Mouse (Mus musculus) T-cell, adult 2 months (primary cell): Measurements from ENCODE around the gene BC035947.
"Not testable (repeated sequence)": the region's sequence is repeated elsewhere in the genome, so short reads cannot be mapped to it uniquely, and the experiment has no call there.

ENCODE experiments used
- DNase-seq: peaks from one replicate; pipeline ENCODE4 v3.0.0; 2022; ENCODE audit warnings: low spot score

Gene BC035947

DNA sequence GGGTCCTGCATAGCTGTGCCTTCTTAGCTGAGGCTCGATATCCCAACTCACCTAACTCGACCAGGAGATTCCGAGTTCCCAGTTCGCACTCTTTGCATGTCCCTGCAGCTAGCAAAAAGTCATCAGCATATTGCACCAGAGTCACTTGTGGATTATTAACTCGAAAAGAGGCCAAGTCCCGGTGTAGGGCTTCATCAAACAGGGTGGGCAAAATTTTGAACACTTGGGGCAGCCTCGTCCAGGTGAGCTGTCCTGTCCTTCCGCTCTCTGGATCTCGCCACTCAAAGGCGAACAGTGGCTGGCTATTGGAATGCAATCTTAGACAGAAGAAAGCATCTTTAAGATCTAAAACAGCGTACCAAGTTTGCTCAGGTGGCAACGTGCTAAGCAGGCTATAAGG is 10.1 kb downstream of the BC035947 start:
- DNase-seq = not testable (repeated sequence)

DNA sequence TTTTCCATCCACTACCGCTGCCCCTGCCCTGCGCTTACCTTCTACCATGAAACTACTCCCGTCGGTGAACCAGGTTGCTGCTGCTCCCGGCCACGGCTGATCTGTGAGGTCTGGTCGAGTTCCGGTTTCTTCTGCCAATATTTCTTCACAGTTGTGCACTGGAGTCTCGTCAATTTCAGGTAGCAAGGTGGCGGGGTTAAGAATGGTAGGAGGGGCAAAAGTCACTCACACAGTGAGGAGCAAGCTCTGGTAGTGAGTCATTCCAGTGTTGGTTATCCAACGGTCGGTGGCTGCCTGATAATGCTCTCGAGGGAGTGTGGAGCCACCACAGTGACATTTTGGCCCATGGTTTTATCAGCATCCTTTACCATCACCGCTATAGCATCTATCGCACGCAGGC is 10.9 kb downstream of the BC035947 start:
- no peak for DNase-seq

DNA sequence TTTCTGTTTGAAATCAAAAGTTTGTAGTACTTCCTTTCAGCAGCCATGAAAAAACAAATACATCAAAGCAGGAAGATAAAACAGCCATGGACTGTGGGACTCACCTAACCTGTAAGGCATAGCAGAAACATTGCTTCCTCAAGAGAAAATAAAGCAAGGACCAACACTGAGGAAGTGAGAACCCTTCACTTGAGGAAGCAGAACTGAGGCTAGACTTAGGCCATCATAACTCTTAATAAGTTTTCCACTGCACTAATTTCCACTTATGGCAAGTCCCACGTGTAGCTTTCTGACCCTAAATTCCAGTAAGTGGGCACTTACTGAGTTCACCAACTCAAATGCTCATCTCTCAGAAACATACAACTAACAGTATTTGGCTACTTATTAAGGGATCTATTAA is 21.8 kb downstream of the BC035947 start:
- no peak for DNase-seq

DNA sequence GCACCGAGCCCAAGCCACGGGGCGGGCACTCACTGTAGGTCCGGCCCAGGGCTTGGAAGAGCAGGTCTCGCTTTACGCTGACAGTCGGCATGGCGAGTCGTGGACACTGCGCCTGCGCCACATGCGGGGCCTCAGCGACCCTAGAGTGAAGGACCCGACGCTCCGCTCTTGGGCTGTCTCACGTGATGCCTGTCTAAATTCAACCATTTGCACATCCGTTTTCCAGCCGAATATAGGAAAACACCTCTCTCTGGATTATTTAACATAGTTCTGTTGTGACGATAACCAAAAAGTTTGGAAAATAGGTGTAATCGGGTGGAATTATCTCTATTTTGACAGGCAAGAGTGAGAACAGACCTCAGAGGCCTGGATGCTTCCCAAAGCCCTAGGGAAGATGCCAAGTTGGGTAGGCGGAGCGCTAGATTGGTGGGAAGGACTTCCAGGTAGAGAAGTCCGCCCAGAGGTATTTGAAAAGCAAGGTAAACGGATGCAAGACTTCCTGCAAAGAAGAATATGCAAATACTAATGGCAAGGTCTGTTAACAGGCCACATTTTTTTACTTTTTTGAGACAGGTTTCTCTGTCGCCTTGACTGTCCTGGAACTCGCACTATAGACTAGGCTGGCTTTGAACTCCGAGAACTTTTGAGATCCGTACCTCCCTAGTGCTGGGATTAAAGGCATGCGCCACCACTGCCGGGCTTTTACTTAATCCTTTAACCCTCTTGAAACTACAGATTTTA is 23.0 kb downstream of the BC035947 start, which contains the start of gene Farsb:
TSS of gene Farsb (minus strand) at position 146 of the 741 bp plus-strand sequence.
- peak; percentile 89 for DNase-seq

DNA sequence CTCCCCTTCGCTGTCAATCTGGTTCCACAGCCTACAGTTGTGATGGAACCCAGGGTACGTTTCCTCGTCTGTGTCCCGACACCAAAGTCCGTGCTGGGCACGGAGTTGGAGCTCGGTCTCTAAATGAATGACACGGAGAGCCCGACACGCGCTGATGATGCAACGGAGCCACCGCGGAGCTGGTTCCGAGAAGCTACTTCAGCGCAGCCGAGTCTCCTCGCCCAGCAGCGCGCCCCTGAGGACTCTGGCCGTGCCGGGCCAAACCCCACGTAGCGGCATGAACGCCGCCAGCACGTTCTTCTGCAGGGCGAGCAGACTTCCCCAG is 23.6 kb downstream of the BC035947 start:
- DNase-seq = no peak

DNA sequence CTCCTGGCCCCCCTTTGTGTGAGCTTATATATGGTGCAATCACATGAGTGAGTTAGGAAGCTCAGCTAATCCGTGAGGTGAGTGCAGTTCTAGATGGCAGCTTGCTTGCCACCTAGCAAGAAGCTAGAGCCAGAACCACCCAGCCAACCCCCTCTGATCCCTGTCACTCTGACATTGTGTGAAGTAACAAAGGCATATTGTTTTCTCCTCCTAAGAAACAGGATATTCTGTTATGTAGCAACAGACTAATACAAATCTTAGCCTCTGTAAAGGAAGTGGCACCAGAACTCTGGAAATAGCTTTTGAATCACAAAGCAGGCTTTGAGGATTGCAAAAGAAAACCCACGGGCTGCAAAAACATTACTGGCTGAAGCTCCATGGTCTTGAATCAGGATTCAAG is 27.6 kb downstream of the BC035947 start:
- DNase-seq = peak; percentile 36

DNA sequence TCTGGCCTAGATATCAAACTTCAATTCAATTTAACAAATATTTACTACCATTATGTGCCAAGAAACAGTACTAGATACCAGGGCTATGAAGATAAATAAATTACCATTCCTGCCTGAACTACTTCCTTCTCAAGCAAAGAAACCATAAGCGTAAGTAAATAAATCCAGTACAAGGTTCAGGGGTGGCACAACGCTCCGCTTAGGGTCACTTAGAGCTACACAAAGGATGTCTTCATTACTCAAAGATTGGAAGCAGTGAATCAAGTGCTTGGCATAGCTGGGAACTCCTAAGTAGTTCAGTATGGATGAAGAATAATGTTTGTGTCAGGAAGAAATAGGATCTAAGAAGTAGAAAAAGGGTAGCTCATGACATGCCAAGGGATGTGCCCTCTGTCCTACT is 28.5 kb downstream of the BC035947 start:
- no peak for DNase-seq

DNA sequence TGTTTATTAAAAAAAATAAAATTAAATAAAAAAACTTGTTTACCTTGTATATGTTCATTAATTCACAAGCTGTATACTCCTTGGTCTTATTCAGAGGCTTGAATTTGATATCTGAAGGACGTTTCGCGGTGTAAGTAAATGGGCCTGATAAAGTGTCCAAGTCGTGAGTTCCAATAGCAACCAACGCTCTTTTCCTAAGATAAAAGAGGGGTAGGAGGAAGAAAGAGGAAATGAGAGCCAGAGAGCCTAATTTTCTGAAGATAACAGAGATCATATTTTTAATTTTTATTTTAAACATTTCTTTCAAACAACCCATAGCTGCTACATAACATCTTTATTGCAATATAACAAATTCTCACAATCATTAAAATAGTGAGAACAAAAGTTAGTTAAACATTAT is 39.5 kb downstream of the BC035947 start:
- no peak for DNase-seq

DNA sequence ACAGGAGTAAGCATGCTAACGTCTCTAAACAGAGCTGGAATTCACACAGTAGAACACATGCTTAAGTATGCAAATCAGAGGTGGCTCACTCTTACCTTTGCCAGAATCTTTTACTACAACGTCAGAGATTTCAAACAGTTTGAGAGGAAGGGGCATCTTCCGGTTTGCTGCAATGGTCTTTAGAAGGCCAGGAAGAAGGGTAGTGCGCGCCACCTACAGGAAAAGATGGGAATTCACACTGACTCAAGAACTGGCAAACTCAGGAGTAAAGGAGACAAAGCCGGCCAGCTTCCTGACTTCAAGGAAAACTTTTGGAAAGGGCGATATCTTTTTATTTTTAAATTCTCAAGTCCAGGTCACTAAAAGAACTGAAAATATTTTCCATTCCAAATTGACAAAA is 57.3 kb downstream of the BC035947 start:
- DNase-seq = no peak

DNA sequence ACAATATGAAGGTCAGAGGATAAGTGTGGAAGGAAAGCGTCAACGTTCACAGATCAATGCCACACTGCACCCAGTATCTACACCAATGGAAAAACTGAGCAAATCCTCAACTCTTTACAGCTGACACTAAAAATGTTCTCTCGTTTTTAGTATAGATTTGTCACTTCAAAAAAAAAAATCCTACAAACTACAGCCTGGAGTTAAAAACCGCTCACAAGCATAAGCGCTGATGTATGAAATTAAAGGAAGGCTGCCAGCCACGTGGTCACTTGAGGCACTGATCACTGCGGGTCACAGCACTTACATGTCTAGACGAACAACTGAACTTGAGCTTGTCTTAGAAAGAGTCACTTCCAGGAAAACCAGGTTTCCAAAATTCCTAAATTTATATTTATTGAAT is 58.1 kb downstream of the BC035947 start:
- DNase-seq = no peak

DNA sequence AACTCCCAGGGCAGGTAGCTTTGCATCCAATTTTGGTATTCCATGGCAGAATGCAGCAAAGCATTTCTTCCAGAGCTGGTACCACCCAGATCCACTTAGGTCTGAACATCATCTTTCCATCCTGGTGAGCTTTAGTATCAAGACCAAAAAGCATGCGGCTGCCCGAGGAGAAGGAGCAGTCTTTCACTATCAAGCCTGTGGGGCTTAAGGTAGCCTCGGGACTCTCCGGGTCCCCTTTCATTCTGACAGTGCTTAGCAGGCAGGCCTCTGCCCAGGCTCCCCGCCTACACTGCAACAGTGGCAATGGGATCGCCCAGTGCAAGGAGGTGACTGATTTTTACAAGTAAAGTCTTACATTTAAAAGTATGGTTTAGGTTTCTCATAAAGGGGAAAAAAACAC is 59.4 kb downstream of the BC035947 start:
- DNase-seq = no peak

DNA sequence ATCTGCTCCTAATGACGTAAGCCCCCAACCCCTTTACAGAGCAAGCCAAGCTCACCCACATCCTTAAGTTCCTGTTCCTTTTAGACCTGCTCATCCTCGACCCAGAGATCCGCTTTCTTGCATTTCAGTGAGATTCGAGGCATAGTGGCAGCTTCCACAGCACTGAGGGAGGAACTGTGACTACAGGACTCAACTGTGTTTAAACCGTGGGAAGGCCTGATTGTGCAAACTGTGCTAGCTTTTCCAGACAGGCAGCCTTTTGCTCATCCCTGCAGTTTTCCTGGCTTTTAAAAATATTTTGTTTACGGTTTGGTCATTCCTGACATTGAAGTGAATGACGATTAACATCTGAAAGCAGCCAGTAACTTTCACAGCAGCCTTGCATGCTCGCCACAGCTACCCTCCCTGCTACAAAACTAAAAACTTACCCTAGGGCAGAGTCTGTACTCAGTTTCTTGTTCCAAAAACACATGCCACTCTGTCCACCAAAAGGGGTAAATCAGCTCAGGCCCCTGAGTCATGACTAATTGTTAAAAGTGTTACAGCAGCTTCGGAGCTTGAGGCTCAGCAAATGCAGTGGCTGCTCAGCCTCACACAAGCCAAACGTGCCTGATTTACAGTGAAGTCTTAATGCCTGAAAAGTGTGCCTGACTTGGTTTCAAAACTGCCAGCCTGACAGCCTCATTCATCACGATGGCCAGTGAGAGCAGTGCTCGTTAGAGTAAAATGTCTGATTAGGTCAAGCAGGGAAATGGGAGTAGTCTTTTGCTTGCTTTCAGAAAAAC is 60.7 kb downstream of the BC035947 start:
- DNase-seq = no peak

DNA sequence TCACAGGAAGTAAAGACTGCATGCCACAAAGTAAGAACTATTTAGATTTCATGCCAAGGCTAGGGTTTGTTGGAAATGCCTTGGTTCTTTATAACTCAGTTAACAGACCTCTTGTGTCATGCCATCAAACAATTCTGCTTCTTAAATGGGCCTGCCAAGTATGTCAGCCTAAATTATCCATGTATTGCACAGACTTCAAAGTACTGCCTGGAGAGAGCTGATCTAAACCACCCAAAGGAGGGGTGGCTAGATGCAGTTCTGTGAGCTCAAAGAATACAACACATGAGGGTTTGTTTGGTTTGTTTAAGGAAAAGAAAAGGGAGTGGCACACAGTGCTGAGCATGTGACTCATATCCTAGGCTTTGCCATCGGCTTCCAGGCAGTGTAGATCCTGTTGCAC is 63.9 kb downstream of the BC035947 start:
- no peak for DNase-seq
